Mouse (Mus musculus): ENCODE measurements around the gene Sema7a. TPM values are rescaled to one million over a fixed set of nuclear protein-coding genes. Genes with fewer than 3 reads are reported as not detected.

The Sema7a gene
- polyA plus RNA-seq, 1 experiment: 0.04 TPM

- no peaks in the 10 kb centered on the region for H3K36me3 ChIP-seq (ENCODE audit: control insufficient read depth)
- no peaks in the 10 kb centered on the region; the same call in 1 of the 2 replicates for H3K9me3 ChIP-seq (ENCODE audit: control insufficient read depth, low read length)
- TF ChIP-seq TAL1 (IDR thresholded peaks at IDR 0.05; ENCODE audit: low read length) (no peak), GATA1 (IDR thresholded peaks at IDR 0.05; ENCODE audit: low read length) (no peak)
- peaks cover 77% of the 10 kb centered on the region for H3K27me3 ChIP-seq (ENCODE audit: control insufficient read depth)
- peaks cover 3% of the 10 kb centered on the region; the same call in 1 of the 2 replicates for H3K4me1 ChIP-seq (ENCODE audit: control insufficient read depth)
- no peak overlapping the region for H3K4me3 ChIP-seq (replicated peaks)
Observed at GRCm38 (mm10) chr9:57944572-57944971, 4.7 kb downstream of the Sema7a start.

- Histone ChIP-seq H3K27me3 (ENCODE audit: control insufficient read depth) (peaks cover 76% of the 10 kb centered on the region), H3K4me1 (ENCODE audit: control insufficient read depth) (no peaks in the 10 kb centered on the region), H3K36me3 (ENCODE audit: control insufficient read depth) (no peaks in the 10 kb centered on the region), H3K4me3 (replicated peaks) (no peak overlapping the region), H3K9me3 (ENCODE audit: control insufficient read depth, low read length) (no peaks in the 10 kb centered on the region)
- TF ChIP-seq GATA1 (IDR thresholded peaks at IDR 0.05; ENCODE audit: low read length) (no peak), TAL1 (IDR thresholded peaks at IDR 0.05; ENCODE audit: low read length) (no peak)
Observed at GRCm38 (mm10) chr9:57945771-57946616, 6.1 kb downstream of the Sema7a start.

- H3K27me3 ChIP-seq (ENCODE audit: control insufficient read depth): peaks cover 69% of the 10 kb centered on the region
- no peak for TF ChIP-seq TAL1 (IDR thresholded peaks at IDR 0.05; ENCODE audit: low read length)
- TF ChIP-seq GATA1 (IDR thresholded peaks at IDR 0.05; ENCODE audit: low read length): no peak
- H3K4me3 ChIP-seq (replicated peaks): no peak overlapping the region
- H3K9me3 ChIP-seq (ENCODE audit: control insufficient read depth, low read length): no peaks in the 10 kb centered on the region
- no peaks in the 10 kb centered on the region for H3K36me3 ChIP-seq (ENCODE audit: control insufficient read depth)
- no peaks in the 10 kb centered on the region for H3K4me1 ChIP-seq (ENCODE audit: control insufficient read depth)
Observed at GRCm38 (mm10) chr9:57947381-57948030, 7.6 kb downstream of the Sema7a start.

GRCm38 (mm10) chr9:57948333-57948931, 8.5 kb downstream of the Sema7a start:
- no peak overlapping the region for H3K4me3 ChIP-seq (replicated peaks)
- H3K36me3 ChIP-seq (ENCODE audit: control insufficient read depth): no peaks in the 10 kb centered on the region
- no peaks in the 10 kb centered on the region for H3K4me1 ChIP-seq (ENCODE audit: control insufficient read depth)
- no peaks in the 10 kb centered on the region for H3K9me3 ChIP-seq (ENCODE audit: control insufficient read depth, low read length)
- H3K27me3 ChIP-seq (ENCODE audit: control insufficient read depth): peaks cover 62% of the 10 kb centered on the region
- no peak for TF ChIP-seq GATA1 (IDR thresholded peaks at IDR 0.05; ENCODE audit: low read length)
- TF ChIP-seq TAL1 (IDR thresholded peaks at IDR 0.05; ENCODE audit: low read length): no peak

- H3K4me3 ChIP-seq (replicated peaks): no peak overlapping the region
- no peaks in the 10 kb centered on the region for H3K9me3 ChIP-seq (ENCODE audit: control insufficient read depth, low read length)
- peaks cover 58% of the 10 kb centered on the region for H3K27me3 ChIP-seq (ENCODE audit: control insufficient read depth)
- no peaks in the 10 kb centered on the region for H3K36me3 ChIP-seq (ENCODE audit: control insufficient read depth)
- no peaks in the 10 kb centered on the region for H3K4me1 ChIP-seq (ENCODE audit: control insufficient read depth)
- no peak for TF ChIP-seq GATA1 (IDR thresholded peaks at IDR 0.05; ENCODE audit: low read length)
- TF ChIP-seq TAL1 (IDR thresholded peaks at IDR 0.05; ENCODE audit: low read length): no peak
Observed at GRCm38 (mm10) chr9:57949102-57949704, 9.3 kb downstream of the Sema7a start.

- H3K27me3 ChIP-seq (ENCODE audit: control insufficient read depth): peaks cover 55% of the 10 kb centered on the region
- no peaks in the 10 kb centered on the region for H3K36me3 ChIP-seq (ENCODE audit: control insufficient read depth)
- no peak overlapping the region for H3K4me3 ChIP-seq (replicated peaks)
- H3K4me1 ChIP-seq (ENCODE audit: control insufficient read depth): no peaks in the 10 kb centered on the region
- no peaks in the 10 kb centered on the region for H3K9me3 ChIP-seq (ENCODE audit: control insufficient read depth, low read length)
- TF ChIP-seq TAL1 (IDR thresholded peaks at IDR 0.05; ENCODE audit: low read length): no peak
- TF ChIP-seq GATA1 (IDR thresholded peaks at IDR 0.05; ENCODE audit: low read length): no peak
Observed at GRCm38 (mm10) chr9:57949879-57950278, 10.0 kb downstream of the Sema7a start.

GRCm38 (mm10) chr9:57950519-57950918, 10.6 kb downstream of the Sema7a start:
- Histone ChIP-seq H3K4me3 (replicated peaks) (no peak overlapping the region), H3K36me3 (ENCODE audit: control insufficient read depth) (no peaks in the 10 kb centered on the region), H3K27me3 (ENCODE audit: control insufficient read depth) (peaks cover 49% of the 10 kb centered on the region), H3K9me3 (ENCODE audit: control insufficient read depth, low read length) (no peaks in the 10 kb centered on the region), H3K4me1 (ENCODE audit: control insufficient read depth) (no peaks in the 10 kb centered on the region)
- TF ChIP-seq GATA1 (IDR thresholded peaks at IDR 0.05; ENCODE audit: low read length) (no peak), TAL1 (IDR thresholded peaks at IDR 0.05; ENCODE audit: low read length) (no peak)

GRCm38 (mm10) chr9:57951993-57952392, 12.1 kb downstream of the Sema7a start:
- no peaks in the 10 kb centered on the region for H3K4me1 ChIP-seq (ENCODE audit: control insufficient read depth)
- no peak for TF ChIP-seq GATA1 (IDR thresholded peaks at IDR 0.05; ENCODE audit: low read length)
- no peak for TF ChIP-seq TAL1 (IDR thresholded peaks at IDR 0.05; ENCODE audit: low read length)
- no peak overlapping the region for H3K4me3 ChIP-seq (replicated peaks)
- no peaks in the 10 kb centered on the region for H3K9me3 ChIP-seq (ENCODE audit: control insufficient read depth, low read length)
- no peaks in the 10 kb centered on the region for H3K36me3 ChIP-seq (ENCODE audit: control insufficient read depth)
- H3K27me3 ChIP-seq (ENCODE audit: control insufficient read depth): peaks cover 37% of the 10 kb centered on the region
